Mouse (Mus musculus) frontal cortex, postnatal 36 days (tissue): ENCODE results near the gene Fam71f2.

Experiments used
- DNase-seq, 2 experiments: peaks; one replicate each; pipeline ENCODE4 v3.0.0; 2022; ENCODE audit warnings: low spot score in 2 of 2

The Fam71f2 gene

DNA sequence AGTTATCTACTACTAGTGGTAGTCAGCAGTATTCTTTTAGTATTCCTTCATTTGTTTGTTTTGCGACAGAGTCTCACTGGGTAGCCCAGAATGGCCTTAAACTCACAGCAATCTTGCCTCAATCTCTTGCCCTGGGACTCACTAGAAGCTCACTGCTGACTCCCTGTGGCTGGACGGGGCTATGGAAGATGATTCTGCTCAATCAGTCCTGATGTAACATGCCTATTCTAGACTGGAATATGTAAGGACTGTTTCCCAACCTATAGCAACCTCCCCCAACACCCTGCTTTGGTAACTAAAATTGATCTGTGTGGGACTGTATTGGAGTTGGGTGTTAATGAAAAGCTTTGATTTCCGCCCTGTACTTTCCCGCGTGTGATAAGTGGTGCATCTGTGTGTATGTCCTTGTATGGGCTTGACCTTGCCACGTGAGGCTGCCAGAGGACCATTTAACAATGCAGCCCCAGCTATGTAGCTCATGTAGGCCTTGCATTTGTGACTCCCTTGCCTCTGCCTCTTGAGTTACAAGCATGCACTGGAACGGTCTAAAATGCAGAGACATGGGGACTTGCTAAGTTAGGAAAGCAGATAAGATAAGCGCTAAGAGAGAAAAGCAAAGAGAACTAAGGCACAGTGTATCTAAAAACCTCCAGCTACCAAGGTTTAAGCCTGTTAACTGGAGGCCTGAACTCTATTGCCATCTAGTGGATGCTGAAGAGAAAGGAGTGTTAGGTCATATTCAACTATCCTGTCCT lies 703 bp upstream of the Fam71f2 start:
- peak; percentile 8 to 51 for DNase-seq

DNA sequence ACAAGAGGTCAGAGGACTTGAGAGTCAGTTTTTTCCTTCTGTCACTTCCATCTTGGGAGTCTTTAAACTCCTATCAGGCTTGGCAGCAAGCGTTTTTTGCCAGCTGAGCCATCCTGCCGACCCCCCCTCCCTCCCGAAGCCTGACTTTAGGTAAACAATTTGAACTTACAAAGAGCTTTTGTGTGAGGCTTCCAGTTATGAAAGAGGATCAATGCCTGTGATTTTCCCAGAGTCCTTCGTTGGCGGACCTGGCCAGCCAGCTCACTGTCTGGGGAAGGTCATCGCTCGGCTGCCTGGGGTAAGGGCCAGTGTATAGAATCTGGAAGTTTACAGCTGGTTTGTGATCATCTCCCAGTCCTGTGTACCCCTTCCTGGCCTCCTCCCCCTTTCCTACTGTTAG lies 1.3 kb downstream of the Fam71f2 start:
- no peak for DNase-seq

DNA sequence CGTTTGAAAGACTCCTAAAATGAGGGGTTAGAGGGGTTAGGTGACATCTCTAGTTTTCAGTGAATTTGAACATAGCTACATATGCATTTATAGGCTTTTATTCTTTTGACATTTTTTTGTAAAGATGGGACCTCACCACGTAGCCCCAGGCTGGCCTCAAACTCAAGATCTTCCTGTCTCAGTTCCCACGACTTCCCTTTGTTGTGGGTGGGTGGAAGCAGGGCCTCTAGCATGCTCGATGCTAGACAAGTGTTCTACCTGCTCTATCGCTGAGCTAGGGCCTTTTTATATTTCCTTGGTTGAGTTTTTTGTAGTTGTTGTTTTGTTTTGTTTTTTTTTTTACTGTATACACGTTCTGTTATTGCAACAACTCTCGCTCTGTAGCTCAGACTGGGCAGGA lies 7.5 kb downstream of the Fam71f2 start:
- DNase-seq = no peak

DNA sequence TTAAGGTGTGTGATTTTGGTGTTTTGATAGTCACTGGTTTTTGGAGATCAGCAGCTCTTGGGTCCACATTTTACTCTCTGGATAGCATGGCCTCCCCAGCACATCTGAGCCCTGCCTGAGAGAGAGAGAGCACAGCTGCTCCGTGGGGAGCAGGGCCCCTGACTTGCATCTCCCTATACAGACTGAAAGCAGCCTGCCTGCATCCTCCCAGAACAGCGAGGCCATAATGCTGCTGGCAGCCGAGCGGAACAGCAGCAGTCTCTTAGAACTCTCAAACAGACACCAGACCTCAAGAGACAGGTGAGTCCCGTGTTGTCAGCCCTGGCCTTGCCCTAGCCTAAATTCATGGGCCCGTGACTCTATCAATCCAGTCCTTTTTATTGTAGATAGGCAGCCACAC lies 8.1 kb downstream of the Fam71f2 start:
- DNase-seq = no peak

DNA sequence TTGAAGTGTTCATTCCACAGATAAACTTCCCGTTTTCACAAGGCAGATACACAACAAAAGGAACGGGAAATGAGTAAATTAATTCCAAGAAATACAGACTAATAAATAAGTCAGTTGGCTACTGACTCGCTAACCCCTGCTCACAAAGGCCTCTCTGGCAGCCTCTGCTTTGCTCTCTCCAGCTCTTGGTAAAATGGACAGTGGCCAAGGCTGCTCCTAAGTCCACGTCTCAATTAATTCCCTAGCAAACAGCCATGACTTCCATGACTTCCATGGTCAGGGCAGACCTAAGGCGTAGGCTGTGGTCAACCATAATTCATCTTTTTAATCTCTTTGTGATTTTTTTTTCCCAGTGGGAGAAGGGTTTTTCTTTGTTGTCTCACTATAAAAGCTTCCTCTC lies 8.6 kb downstream of the Fam71f2 start:
- no peak for DNase-seq

DNA sequence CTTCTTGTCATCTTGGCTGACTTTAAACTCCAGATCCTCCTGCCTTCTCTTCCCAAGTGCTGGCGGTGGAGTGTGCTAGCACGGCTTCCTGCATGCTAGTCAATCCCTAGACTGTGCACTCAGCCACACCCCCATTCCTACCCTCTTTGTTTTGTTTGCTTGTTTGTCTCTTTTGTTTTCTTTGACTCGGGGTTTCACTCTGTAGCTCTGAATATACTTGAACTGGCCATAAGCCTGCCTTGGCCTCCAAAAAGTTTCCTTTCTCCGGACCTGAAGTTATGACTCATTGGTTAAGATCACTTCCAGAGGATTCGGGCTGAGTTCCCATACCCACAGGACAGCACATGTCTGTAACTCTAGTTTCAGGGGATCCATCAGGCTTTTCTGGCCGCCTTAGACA lies 9.3 kb downstream of the Fam71f2 start:
- no peak for DNase-seq

DNA sequence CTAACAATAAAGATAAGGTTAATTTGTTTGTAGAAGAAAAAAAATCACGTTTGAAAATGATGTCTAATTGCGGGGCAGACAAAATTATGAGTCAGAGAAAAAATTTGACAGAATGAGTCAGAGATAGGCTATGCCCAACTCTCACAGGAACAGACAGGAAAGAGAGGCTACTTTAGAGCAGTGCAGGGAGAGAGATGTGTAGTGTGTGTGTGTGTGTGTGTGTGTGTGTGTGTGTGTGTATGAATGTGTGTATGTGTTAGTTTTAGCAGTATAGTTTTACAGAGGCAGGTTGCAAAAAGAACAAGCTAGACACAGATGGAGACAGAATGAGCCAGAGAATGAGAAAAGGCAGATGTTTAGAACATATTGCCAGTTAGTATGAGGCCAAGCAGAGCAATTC lies 19.7 kb downstream of the Fam71f2 start:
- DNase-seq = no peak

DNA sequence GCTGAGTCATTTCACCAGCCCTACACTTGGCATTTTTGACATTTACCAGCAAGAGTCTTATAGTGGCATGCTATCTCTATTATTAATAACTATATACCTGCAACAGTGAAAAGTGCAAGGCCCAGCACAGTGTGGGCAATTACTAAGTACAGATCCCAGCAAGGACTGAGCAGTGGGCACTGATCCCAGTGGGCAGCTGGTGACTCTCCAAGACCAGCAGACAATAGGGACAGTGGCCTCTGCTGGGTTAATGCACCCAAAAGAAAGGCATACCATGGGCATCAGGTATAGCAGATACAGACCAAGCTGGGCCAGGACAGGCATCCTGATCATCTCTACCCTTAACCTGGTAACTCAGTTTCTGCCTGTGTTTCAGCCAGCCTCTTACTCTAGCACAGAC lies 23.9 kb downstream of the Fam71f2 start:
- no peak for DNase-seq

DNA sequence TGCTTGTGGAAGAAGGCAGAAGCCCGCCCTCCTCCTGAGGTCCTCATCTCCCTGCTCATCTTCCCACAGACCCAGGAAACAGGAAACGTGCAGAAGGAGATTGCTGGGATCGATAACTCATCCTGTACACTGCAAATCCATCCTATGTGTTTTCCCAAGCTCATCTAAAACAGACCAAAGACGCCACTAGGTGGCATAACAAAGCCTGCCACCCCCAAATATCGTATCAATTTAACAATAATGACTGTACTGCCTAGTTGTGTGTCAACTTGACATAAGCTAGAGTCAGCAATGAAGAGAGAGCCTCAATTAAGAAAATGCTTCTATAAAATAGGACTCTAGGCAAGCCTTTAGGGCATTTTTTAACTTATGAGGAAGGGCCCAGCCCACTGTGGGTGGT lies 24.3 kb downstream of the Fam71f2 start:
- DNase-seq = no peak

DNA sequence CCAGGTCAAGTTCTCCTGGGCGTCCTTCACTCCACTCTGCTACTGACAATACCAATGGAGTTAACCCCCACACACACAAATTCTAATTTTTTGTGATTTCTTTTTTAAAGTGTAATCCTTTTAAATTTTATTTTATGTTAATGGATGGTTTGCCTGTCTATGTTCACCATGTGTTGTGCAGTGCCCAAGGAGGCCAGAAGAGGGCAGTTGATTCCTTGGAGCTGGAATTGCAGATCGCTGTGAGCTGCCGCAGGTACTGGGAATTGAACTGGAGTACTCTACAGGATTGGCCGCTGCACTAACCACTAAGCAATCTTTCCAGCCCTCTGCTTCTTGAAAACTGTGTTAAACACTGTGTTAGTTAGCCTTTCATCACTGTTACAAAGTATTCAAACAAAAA lies 26.1 kb downstream of the Fam71f2 start:
- DNase-seq = no peak

DNA sequence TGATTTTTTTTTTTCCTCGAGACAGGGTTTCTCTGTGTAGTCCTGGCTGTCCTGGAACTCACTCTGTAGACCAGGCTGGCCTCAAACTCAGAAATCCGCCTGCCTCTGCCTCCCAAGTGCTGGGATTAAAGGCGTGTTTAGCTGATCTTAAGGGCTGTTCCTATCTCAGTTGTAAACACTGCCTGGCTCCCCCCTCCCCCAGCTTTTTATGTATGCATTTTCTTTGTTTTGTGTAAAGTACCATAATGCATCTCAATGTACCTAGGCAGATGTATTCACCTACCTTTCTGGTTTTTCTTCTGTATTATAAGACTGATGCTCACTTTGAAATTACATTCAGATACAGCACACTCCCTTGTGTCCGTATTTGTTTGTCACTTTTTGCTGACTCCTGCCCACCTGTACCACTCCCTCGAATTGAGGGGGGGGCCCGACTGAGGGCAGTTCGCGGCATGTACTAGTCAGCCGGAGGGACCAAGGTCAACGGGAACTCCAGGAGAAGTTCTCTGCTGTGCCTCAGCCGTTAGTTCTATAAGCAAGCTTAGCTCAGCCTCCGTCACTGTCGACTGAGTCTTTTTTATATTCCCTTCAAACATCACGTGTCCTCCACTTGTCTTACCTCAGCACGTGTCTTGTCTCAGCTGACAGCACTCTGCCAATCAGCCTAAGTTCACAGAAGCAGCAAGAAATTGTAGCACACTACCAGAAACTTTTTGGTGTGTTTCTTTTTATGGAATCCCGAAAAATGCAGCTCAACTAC lies 29.6 kb downstream of the Fam71f2 start:
- DNase-seq = no peak

DNA sequence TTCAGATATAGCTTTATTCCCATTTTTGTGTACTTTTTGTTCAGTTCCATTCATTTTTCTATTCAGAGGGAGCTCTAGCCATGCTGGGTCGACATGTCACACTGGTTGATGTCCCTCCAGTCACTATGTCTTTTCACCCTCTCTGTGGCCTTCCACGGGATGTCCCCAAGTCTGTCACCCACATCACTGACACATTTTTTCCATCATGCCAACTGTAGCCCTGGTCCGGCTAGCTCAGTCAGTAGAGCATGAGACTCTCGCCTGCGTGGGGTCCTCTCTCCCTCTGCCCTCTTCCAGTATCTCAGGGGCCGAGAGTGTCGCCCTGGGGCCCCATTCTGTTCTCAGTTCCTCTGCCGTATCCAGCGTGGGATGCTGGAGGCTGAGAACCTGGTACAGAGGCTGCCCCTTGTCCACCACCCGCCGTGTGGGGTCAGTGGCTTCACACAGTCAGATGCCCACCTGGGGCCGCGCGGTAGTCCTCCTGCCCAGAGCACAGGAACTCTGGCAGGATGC lies 34.4 kb downstream of the Fam71f2 start:
- no peak for DNase-seq

DNA sequence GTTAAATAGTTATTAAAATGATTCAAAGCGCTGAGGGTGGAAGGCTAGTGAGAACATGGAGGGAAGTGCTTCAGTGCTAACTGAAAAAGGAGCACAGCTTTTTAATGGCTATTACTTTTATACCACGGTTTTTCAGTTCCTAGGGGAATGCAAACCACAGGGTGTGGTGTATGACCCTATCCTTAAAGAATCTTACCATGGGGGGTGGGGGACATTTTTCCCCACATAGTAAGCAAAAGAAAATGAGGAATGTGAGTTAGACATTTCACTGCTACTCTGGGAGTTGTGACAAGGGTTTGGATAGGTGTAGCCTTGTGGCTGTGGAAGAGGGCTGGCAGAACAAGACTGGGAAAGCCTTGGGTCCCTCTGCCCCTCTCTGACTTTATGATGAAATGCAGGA lies 37.9 kb downstream of the Fam71f2 start:
- no peak for DNase-seq

DNA sequence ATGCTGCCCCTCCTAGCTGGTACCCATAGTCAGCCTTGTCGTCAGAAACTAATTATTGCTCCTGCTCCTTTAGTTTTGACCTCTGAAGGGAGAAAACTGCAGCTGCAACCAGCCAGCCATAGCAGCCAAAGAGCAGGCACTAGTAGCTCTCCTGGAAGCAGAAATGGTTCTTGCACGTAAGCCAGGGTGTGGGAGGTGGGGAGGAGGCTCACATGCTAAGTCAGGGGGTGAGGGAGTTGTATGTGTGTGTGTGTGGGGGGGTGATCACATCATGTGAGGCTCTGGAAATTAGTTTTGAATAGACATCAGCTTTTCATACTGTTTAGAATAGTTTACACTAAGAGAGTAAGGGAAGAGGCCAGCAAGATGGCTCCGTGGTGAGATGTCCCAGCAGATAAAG lies 38.5 kb downstream of the Fam71f2 start:
- no peak for DNase-seq

DNA sequence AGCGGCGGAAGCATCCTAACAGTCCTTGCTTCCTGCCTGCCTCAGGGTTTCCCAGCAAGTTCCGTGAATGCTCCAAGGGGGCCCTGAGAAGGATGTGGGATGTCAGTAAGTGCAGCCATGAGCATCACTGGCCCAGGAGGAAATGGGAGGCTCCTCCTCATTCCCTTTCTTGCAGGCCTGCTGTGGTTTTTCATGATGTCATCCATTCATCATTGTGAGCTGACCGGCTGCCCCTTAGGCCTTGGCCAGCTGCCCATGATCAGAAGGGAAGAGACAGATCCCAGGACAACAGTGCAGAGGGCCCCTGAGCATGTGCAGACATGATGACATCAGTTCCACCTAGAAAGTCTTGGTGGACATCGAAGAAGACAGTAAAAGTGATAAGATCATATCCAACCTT lies 39.5 kb downstream of the Fam71f2 start, which contains the start of gene Fam71f1:
TSS of gene Fam71f1 (plus strand) at position 262 of the 400 bp plus-strand sequence.
- DNase-seq = no peak

DNA sequence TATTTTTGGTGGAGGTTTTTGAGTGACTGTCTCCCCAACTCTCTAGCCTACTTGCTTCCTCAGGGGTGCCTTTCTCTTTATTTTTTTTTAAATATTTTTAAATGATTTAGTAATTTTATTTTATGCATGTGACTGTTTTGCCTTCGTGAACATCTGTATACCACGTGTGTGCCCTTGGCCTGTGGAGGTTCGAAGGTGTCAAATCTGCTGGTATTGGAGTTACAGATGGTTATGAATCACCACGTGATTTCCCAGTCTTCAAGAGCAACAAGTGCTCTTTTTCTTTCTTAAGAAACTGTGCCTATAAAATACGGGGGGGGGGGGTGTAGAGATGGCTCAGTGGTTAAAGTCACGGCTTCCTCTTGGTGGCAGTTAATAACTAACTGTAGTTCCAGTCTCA lies 42.2 kb downstream of the Fam71f2 start:
- no peak for DNase-seq

DNA sequence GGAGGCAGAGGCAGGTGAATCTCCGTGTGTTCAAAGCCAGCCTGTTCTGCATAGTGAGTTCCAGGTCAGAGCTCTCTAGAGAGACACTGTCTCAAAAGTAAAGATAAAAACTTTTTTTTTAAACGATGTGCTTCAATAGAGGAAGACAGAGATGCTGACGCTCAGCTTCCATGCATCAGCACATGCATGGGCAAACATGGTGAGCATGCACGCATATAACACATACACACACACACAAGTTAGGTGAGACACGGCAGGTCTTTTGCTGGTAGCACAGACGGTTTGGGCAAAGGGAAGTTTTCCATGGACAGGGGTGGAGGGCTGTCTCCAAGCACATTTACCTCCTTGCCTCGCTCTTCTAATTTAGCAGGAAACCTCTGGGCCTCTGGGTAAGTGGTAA lies 42.8 kb downstream of the Fam71f2 start:
- DNase-seq = no peak

DNA sequence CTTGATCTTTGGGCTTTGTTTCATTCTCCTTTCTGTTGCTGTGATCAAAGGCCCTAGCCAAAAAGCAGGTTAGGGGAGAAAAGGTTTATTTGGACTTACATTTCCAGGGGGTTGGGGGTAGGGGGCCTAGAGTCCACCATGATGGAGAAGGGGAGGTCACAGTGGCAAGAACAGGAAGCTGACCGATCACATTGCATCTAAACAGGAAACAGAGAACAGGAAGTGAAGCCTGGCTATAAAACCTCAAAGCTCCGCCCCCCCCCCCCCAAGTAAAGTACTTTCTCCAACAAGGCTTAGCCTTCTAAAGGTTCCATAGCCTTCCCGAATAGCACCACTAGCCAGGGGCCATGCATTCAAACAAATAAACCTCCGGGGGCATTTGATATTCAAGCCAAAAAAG lies 43.3 kb downstream of the Fam71f2 start:
- DNase-seq = no peak

DNA sequence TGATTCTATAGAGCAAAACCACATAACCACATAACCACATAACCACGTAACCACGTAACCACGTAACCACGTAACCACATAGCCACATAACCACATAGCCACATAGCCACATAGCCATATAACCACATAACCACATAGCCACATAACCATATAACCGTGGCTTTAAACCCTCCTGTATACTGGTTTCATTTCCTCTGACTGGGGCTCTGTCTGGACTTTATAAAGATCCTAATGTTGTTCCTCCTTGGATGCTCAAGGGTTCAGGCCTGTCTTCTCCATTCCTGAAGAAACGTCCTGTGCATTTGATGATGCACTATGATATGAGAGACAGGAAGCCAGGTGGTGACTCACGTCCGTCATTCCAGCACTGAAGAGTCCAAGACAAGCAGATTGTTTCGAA lies 47.6 kb downstream of the Fam71f2 start:
- DNase-seq = no peak

DNA sequence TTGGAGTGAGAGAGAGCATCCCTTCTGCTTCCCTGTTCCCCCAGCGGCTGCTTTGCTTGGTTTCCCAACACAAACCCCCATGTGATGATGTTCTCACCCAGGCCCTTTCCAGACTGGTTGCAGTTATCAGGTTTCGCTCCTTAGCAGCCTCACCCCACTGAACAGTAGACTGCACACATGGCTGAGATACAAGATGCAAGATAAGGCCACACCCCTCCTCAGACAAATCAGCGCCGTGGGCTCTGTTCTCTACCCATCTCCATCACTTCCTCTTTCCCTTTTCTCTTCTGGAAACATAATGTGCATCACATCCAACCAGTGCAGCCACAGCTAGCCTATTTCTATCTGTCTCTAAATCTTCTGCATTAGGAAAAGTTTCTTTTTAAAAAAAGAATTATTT lies 50.1 kb downstream of the Fam71f2 start:
- no peak for DNase-seq
